Mouse (Mus musculus): ENCODE results near the gene Fam135a.
"Not testable (repeated sequence)": the region's sequence is repeated elsewhere in the genome, so short reads cannot be mapped to it uniquely, and the experiment has no call there.

Fam135a gene

DNA sequence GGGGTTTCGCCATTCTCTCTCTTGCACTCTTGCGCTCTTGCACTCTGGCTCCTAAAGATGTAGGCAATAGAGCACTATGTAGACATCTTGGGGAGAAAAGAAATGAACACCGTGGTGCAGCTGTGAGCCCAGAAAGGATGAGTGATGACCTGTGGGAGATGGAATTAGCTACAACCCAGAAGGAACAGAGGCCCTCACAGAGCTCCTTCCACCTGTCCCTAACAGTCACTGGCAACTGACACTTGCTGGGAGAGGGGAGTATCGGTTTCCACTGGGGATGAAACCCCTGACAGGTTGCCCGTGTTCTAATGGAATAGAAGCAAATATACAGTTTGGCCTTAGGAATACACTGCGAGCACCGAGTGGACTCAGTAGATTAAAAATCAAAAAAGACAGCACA lies 31.3 kb downstream of the Fam135a start:
- no peak for DNase-seq (ENCODE audit: low spot score in 2 of 2)

GRCm38 (mm10) chr1:24066706-24067105 lies 33.4 kb downstream of the Fam135a start:
- no peak for DNase-seq (ENCODE audit: low spot score in 2 of 2)

DNA sequence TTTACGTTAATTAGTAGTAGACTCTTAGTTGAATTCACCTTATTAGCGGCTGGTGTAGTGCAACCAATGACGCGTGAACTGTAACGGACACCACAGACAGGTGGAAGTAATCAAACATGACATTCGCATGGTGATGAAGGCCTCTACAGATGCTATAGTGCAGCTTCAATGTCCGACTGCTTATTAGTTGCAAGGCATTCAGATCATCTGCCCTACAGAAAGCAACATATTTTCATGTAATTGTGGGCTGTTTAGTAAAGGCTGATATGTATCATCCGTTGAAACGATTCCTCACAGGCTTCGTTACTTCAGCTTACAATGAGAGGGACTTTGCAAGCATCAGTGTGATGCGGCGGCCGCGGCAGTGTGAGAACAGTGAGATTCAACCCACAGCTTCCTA lies 44.4 kb downstream of the Fam135a start:
- DNase-seq (ENCODE audit: low spot score in 2 of 2) = no peak

- no peak for DNase-seq (ENCODE audit: low spot score in 2 of 2)
Observed at GRCm38 (mm10) chr1:24046730-24047510, 53.2 kb downstream of the Fam135a start.

DNA sequence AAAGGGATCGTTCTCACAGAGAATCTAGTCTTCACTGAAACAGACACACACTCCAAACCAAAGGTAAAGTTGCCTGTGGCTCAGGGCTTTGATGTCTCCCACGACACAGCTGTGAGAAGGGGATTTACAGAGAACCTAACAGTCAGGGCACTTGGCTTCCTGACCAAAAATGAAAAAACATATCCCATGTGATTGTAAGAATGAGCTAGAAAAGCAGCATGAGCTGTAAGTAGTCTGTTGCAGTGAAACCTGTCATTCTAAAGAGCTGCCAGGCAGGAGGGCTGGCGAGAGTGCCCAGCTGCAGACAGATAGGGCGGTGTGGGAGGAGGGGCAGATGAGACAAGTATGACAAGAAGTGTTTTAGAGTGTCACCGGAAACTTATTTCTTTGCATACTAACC lies 54.5 kb downstream of the Fam135a start:
- DNase-seq (ENCODE audit: low spot score in 2 of 2) = no peak

DNA sequence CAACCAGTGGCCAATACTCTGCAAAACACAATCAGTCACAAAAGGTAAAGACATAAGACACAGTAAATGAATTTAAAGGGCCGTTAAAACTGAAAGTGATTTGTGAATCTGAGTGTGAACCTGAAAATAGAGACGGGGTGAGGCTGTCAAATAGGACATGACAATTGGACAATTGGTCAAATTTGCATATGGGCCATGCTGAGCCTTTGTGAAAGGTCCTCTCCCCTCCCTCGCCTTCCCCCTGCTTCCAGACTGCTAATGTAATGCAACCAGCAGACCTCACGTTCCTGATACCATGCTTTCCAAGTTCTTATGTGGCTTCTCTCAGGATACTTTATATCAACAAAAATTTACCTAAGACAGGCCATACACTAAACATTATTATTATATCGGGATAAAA lies 57.1 kb downstream of the Fam135a start:
- no peak for DNase-seq (ENCODE audit: low spot score in 2 of 2)

GRCm38 (mm10) chr1:24033759-24034423 lies 66.2 kb downstream of the Fam135a start:
- no peak for DNase-seq (ENCODE audit: low spot score in 2 of 2)

GRCm38 (mm10) chr1:24010821-24011220 lies 89.3 kb downstream of the Fam135a start:
- no peak for DNase-seq (ENCODE audit: low spot score in 2 of 2)

- no peak for DNase-seq (ENCODE audit: low spot score in 2 of 2)
Observed at GRCm38 (mm10) chr1:24010016-24010415, 90.1 kb downstream of the Fam135a start.

GRCm38 (mm10) chr1:24007621-24008020 lies 92.5 kb downstream of the Fam135a start:
- DNase-seq (ENCODE audit: low spot score in 2 of 2) = no peak

- DNase-seq (ENCODE audit: low spot score in 2 of 2) = peak; percentile 92 to 96
Observed at GRCm38 (mm10) chr1:24005070-24005804, 94.9 kb downstream of the Fam135a start, which contains the start of gene Sdhaf4. TSS of gene Sdhaf4 (minus strand) at chr1:24005656.

DNA sequence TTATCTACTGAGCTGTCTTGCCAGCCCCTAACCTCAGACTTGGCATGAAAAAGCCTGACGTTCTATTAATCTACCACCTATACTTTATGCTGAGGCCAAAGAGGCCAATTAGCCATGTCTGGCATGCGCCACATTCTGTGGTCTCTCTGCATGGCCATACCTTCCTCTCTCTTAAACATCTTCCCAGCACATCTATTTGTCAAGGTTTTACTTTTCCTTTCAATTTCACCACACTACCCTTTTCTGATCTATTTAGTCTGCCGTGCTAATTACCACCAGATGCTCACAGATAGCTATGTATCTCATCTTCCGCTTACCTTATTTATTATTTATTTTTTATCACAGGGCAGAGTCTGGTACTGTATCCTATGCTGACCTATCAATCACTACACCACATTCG lies 100.8 kb downstream of the Fam135a start:
- no peak for DNase-seq (ENCODE audit: low spot score in 2 of 2)

- DNase-seq (ENCODE audit: low spot score in 2 of 2) = no peak
Observed at GRCm38 (mm10) chr1:23998866-23999265, 101.3 kb downstream of the Fam135a start.

DNA sequence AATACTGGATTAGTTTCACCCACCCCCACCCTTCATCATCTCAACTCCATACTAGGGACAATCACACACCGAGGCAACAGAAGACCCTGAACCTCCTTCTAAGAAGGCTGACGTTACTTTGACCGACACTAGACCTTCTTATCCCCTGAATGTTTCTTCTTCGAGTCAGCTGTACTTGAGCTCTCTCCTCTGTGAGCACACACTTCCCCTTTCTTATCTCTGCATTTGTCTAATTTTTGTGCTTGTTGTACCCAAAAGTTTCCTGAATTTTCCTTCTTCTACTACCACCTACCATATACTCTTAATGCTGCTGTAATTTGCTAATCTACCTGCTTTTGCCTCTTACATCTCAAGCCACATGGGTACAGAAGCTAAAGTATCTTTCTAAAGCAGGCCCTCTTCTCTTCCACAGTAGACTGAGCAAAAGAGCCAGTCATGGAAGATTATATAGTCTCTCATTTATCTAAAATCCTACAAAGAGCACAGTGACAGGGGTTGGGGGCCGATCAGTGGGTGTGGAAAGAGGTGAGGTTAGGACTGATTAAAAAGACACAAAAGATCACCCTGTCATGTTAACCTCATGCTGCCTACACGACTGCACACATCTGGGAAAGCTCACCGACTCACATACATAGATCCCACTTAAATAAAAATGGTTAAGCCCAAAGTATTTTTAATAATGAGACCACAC lies 101.9 kb downstream of the Fam135a start:
- DNase-seq (ENCODE audit: low spot score in 2 of 2) = no peak

DNA sequence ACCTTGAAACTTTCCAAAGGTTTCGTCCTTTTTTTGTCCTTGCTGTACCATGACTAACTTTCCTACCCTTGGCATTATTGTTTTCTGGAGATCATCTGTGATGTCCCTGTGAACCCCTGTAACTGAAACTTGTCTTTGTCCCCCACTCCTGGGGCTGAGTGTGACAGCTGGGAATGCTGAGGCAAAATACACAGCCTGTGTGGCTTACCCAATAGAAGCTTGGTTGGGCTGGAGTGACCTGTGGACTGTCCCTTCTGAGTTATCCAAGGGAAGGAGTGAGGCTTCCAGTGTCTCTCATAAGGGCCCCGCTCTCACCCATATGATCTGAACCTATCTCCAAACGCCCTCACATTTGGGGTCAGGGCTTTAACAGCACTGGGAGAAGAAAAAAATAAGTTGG lies 102.6 kb downstream of the Fam135a start:
- no peak for DNase-seq (ENCODE audit: low spot score in 2 of 2)

DNA sequence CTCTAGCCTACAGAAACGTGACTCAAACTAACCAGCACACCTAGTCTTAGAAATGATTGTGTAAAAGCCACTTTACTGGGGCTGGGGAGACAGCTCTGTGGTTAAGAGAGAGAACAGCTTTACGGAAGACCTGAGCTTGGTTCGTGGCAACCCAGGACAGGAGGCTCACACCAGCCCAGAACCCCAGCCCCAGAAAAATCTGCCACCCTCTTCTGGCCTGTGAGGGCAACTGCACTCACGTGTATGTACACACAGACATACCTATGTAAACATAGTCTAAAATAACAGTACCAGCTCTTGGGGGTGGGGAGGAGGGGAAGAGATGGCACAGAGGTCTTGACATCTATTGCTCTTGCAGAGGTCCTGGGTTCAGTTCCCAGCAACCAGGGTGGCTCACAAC lies 104.7 kb downstream of the Fam135a start:
- no peak for DNase-seq (ENCODE audit: low spot score in 2 of 2)

DNA sequence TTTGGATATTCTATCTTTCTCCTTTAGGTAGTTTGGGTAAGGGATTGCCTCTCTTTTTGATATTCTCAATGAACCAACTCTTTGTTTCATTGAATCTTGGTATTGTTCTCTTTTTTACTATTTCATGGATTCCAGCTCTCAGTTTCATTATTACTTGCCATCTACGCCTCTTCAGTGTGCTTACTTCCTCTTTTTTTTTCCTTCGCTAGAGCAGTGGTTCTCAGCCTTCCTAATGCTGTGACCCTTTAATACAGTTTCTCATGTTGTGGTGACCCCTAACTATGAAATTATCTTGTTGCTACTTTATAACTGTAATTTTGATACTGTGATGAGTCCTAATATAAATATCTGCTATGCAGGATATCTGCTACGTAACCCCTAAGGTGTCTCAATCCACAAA lies 117.0 kb downstream of the Fam135a start:
- no peak for DNase-seq (ENCODE audit: low spot score in 2 of 2)

GRCm38 (mm10) chr1:23978281-23978680 lies 121.9 kb downstream of the Fam135a start:
- no peak for DNase-seq (ENCODE audit: low spot score in 2 of 2)

DNA sequence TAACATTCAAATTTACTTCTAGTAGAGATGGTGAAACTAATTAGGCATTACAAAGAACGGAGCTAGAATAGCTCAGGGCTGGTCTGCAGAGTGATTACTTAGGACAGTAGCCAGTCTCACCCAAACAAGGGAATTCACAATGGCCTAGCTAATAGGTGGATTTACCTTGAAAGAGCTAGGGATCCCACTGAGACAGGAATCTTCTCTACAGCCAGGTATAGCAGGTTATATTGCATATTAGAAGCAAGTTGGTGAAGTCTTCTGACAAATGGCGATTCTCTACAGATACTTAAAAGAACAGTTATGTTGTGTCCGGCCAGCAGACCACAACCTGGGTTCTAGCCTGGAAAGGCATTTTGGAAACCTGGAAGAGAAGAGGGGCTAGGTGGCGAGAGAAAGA lies 129.0 kb downstream of the Fam135a start:
- DNase-seq (ENCODE audit: low spot score in 2 of 2) = not testable (repeated sequence)

DNA sequence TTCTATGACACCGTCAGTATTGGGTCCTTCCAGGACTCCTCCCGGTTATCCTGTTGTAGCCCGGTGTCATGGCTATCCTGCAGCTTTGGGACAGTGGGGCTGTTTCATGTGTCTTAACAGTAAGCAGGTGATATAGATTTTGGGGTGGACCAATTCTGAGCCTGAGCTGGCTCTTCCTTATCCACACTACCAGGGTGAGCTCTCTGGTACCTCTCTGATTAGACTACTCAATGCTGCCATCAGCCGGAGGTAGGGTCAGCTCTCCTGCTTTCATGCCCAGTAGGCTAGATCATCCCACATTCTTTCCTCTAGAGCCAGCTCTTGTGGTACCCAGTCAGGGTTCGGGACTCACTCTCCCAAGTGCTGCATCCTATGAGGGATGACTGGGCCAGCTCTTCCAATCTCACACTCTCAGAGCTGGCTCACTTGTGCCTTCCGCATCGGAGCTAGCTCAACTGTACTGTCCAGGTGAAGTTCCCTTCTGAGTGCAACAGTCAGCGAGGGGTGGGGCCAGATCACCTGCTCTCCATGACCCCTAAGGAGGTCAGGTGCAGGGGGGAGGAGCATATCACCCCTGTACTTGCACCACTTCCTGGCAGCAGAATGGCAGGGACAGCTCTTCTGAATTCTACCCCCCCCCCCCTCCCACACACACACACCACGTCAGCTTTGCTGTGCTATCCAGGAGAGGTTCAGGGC lies 132.0 kb downstream of the Fam135a start:
- DNase-seq (ENCODE audit: low spot score in 2 of 2) = peak in 1 of 2 experiments; percentile 27

DNA sequence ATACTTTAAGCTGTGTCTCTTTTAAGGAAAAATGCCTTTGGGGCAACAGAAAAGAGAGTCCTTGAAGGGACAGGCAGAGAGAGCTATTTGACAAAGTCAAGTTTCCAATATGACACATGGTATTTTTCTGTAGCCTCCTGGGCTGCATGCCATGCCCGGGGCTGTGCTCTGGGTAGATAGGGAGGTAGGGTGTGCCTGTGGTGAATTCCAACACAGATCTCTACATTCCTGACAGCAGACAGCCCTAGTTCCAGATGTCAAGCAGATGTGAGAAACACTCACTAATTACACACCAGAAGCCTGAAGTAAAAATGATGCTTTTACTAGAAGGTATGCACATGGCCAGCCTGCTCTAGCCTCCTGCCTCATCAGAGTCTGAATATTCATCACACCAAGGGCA lies 133.9 kb downstream of the Fam135a start:
- DNase-seq (ENCODE audit: low spot score in 2 of 2) = peak; percentile 57 to 85

Measured in spleen, postnatal 10 days (tissue).